Mouse (Mus musculus): Measurements from ENCODE around the gene Rsad1.
A peak's percentile ranks its signal among the peaks of the same experiment; 100 is the strongest.

- TF ChIP-seq CTCF (IDR thresholded peaks at IDR 0.05; ENCODE audit: insufficient read depth, low read length) (no peak), POLR2A (IDR thresholded peaks at IDR 0.05; ENCODE audit: borderline replicate concordance, extremely low read depth, low read depth, low read length) (peak; percentile 66; the same call in 1 of the 2 replicates)
Observed at GRCm38 (mm10) chr11:94499661-94500152, 49.3 kb downstream of the Rsad1 start, which contains the start of gene Epn3.
